8 mouse cellular contexts compared by ENCODE assay signal in the genomic region with DNA sequence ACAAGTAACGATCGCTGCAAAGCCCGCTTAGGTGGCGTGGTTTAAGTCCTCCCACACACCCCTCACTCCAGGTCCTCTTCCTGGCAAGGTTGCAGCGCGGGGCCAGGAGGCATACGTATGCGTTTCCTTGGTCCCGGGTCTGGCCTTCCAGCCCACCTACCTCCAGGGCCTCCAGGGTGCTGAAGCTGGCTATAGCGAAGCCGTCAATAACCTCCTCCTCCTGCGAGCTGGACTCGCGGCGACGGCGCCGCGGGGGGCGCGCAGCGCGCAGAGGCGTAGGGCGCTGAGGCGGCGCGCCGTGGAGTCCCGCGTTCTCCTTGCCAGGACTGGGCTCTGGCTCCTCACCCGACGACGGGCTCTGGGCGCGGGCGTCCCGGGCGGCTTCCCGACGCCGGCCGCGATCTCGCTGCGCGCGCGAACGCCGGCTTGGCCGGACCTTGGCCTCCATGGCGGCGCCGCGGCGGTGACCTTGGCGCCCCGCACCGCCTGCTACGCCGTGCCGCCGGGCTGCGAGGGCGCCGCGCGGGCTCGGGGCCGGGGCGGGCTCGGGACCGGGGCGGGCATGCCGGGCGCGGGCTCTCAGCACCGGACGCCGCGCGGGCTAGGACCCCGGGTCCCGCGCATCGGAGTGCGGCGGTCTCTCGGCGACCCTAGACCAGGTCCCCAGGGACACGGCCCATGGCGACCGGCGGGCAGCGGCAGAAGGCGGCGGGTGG. TPM values are rescaled to one million over a fixed set of nuclear protein-coding genes. Genes with fewer than 3 reads are reported as not detected.
DNase-seq lines count a peak whose midpoint lies in the region; ATAC-seq and TF ChIP-seq lines count a peak whose summit lies in the region.

No protein-coding gene starts in this region.

- H3K9me3 ChIP-seq in limb, embryonic 15.5 days = no peaks in the 10 kb centered on the region
- H3K9me3 ChIP-seq in midbrain, postnatal 0 days (ENCODE audit: low read length) = no peaks in the 10 kb centered on the region

- ATAC-seq in limb, embryonic 15.5 days (ENCODE audit: insufficient number of reproducible peaks, low FRiP score, low TSS enrichment, low read depth) = no peak; the same call in 1 of the 2 replicates
- ATAC-seq in midbrain, postnatal 0 days (ENCODE audit: low FRiP score) = peak; percentile 59

- H3K27me3 ChIP-seq in limb, embryonic 15.5 days = peaks cover 3% of the 10 kb centered on the region; the same call in 1 of the 2 replicates
- no peaks in the 10 kb centered on the region for H3K27me3 ChIP-seq in midbrain, postnatal 0 days (ENCODE audit: insufficient read depth, low read length)

- H3K27ac ChIP-seq in limb, embryonic 15.5 days = peak overlapping the region; percentile 72
- peak overlapping the region; percentile 72 for H3K27ac ChIP-seq in midbrain, postnatal 0 days (ENCODE audit: low read depth, low read length)

- H3K36me3 ChIP-seq in limb, embryonic 15.5 days = no peaks in the 10 kb centered on the region
- no peaks in the 10 kb centered on the region for H3K36me3 ChIP-seq in midbrain, postnatal 0 days (ENCODE audit: insufficient read depth, low read length)

- H3K4me1 ChIP-seq in limb, embryonic 15.5 days = peaks cover 36% of the 10 kb centered on the region
- H3K4me1 ChIP-seq in midbrain, postnatal 0 days (ENCODE audit: insufficient read depth, low read length) = peaks cover 11% of the 10 kb centered on the region

- no peak for TF ChIP-seq CTCF in midbrain, postnatal 0 days (IDR thresholded peaks at IDR 0.05)

- H3K9ac ChIP-seq in limb, embryonic 15.5 days = peak overlapping the region; percentile 93
- peak overlapping the region; percentile 96 for H3K9ac ChIP-seq in midbrain, postnatal 0 days (replicated peaks; ENCODE audit: low read length, poor library complexity, severe bottlenecking)

- peak overlapping the region; percentile 94 for H3K4me3 ChIP-seq in limb, embryonic 15.5 days
- peak overlapping the region; percentile 88 for H3K4me3 ChIP-seq in midbrain, postnatal 0 days (ENCODE audit: low read depth, low read length)

- under 1% methylated on average over 90 of the region's 98 CpGs for WGBS in limb, embryonic 15.5 days
- WGBS in midbrain, postnatal 0 days = under 1% methylated on average over 89 of the region's 98 CpGs

- H3K4me2 ChIP-seq in limb, embryonic 15.5 days = peak overlapping the region; percentile 79
- peak overlapping the region; percentile 92 for H3K4me2 ChIP-seq in midbrain, postnatal 0 days (ENCODE audit: low read depth, low read length, poor library complexity, severe bottlenecking)

- peak; percentile 71 for DNase-seq in adrenal gland, postnatal 14 days
- DNase-seq in adrenal gland, adult 2 months = no peak
- peak; percentile 60 for DNase-seq in MN1 (ENCODE audit: low spot score)
- DNase-seq in embryo, embryonic 9.5 days (ENCODE audit: extremely low spot score) = peak; percentile 39
- peak; percentile 49 for DNase-seq in heart, postnatal 4 days
- DNase-seq in midbrain, postnatal 0 days (ENCODE audit: low spot score) = peak; percentile 46
- peak; percentile 48 for DNase-seq in thymus, postnatal 14 days

RNA-seq across cellular contexts. Expression of gene Fbrsl1, which starts 0.4 kb away (rescaled TPM):
- 74.4 and 78.0 TPM in 2 replicates for total RNA-seq in adrenal gland, postnatal 14 days (2021)
- total RNA-seq in adrenal gland, adult 2 months (2021) = 10 to 100 TPM; 56.7 to 67.2 TPM
- 267 and 295 TPM in 2 replicates for polyA plus RNA-seq in adrenal gland, adult 2 months (2012; rRNA removed)
- total RNA-seq in heart, postnatal 4 days (2021) = 10 to 100 TPM; 49.7 to 52.2 TPM
- 10.3 and 12.1 TPM in 2 replicates for polyA plus RNA-seq in limb, embryonic 15.5 days (2015; fragmentation: Nextera tagmentation; extraction: Ambion mirVana)
- total RNA-seq in midbrain, postnatal 0 days (2014; rRNA removed) = 32.8 and 36.2 TPM in 2 replicates
- 14.7 and 20.3 TPM in 2 replicates for polyA plus RNA-seq in midbrain, postnatal 0 days (2015; fragmentation: Nextera tagmentation; extraction: Ambion mirVana)
